Mouse (Mus musculus): ENCODE results near the gene Lrriq4.

DNA sequence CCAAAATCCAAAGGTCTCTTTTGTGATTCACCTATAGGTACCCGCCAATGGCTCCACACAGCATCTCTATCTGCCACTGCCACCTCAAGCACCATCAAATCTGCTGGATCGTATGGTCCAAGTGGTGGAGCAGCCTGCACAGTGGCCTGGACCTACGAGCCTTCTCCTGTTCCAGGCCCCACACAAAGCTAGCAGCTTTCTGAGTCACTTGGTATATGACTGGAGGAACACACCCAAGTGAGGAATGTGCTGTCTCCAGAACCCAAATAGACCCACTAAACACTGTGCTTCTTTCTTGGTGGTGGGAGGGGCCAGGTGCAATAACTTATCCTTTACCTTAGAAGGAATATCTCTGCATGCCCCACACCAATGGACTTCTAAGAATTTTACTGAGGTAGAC lies 61.7 kb downstream of the Lrriq4 start:
- TF ChIP-seq EP300 (IDR thresholded peaks at IDR 0.05; ENCODE audit: low read depth) (no peak), CTCF (IDR thresholded peaks at IDR 0.05; ENCODE audit: low read depth) (no peak)

Data from heart, postnatal 0 days (tissue).